Mouse (Mus musculus) heart, embryonic 12.5 days (tissue): ENCODE data around the gene Ttc23. TPM values are rescaled to one million over a fixed set of nuclear protein-coding genes. Genes with fewer than 3 reads are reported as not detected.
A peak's percentile ranks its signal among the peaks of the same experiment; 100 is the strongest.

Experiments used
- ATAC-seq: fragments of 200-750 bp; cut with Nextera tagmentation; 2 replicates; pipeline ENCODE4 v1.8.0; 2017; ENCODE audit warnings: moderate TSS enrichment, moderate library complexity; ENCODE audit not compliant: insufficient number of reproducible peaks, low FRiP score
- H3K27ac ChIP-seq: fragments of 300-500 bp; sonication (generic); 2 replicates; pipeline ENCODE4 v1.5.1; 2016; ENCODE audit warnings: mild to moderate bottlenecking, moderate library complexity; ENCODE audit not compliant: poor library complexity, severe bottlenecking
- H3K27me3 ChIP-seq: fragments of 300-500 bp; sonication (generic); replicated peaks from 2 replicates; pipeline ENCODE4 v1.6.1; 2016; ENCODE audit warnings: mild to moderate bottlenecking, moderate library complexity
- H3K36me3 ChIP-seq: fragments of 300-500 bp; sonication (generic); 2 replicates; pipeline ENCODE4 v1.6.1; 2016; ENCODE audit warnings: mild to moderate bottlenecking, moderate library complexity
- H3K4me1 ChIP-seq: fragments of 300-500 bp; sonication (generic); replicated peaks from 2 replicates; pipeline ENCODE4 v1.6.1; 2016; ENCODE audit warnings: mild to moderate bottlenecking
- H3K4me2 ChIP-seq: fragments of 300-500 bp; sonication (generic); 2 replicates; pipeline ENCODE4 v1.6.1; 2016; ENCODE audit warnings: mild to moderate bottlenecking, moderate library complexity
- H3K4me3 ChIP-seq: fragments of 300-500 bp; sonication (generic); 2 replicates; pipeline ENCODE4 v1.5.1; 2016; ENCODE audit warnings: mild to moderate bottlenecking
- H3K9ac ChIP-seq: fragments of 300-500 bp; sonication (generic); 2 replicates; pipeline ENCODE4 v1.6.1; 2016; ENCODE audit warnings: mild to moderate bottlenecking, moderate library complexity
- H3K9me3 ChIP-seq: fragments of 300-500 bp; sonication (generic); replicated peaks from 2 replicates; pipeline ENCODE4 v1.6.1; 2016; ENCODE audit warnings: mild to moderate bottlenecking, moderate library complexity
- WGBS: fragments of 180-500 bp; shearing (Covaris S2); methylation state at CpG from one replicate; pipeline ENCODE4 v1.1.7; 2016; 5-methylcytosine and 5-hydroxymethylcytosine counted together
- polyA plus RNA-seq: library from polyadenylated mRNA; unstranded; fragments of >200 nt; fragmentation: Nextera tagmentation; extraction: Ambion mirVana; gene quantifications from 2 replicates; pipeline ENCODE4 v1.2.1, GENCODE M21; 2016

Ttc23 gene
- 19.2 and 20.6 TPM in 2 replicates for polyA plus RNA-seq

- WGBS: 4% methylated on average over 5 of the region's 5 CpGs
- ATAC-seq: no peak
- Histone ChIP-seq H3K9ac (peak within 1 kb of the TSS; percentile 93), H3K27me3 (no peaks in the 10 kb centered on the region), H3K4me1 (peaks cover 28% of the 10 kb centered on the region), H3K9me3 (no peaks in the 10 kb centered on the region), H3K36me3 (no peaks in the 10 kb centered on the region), H3K4me3 (peak within 1 kb of the TSS; percentile 76), H3K27ac (peak within 1 kb of the TSS; percentile 25; the same call in 1 of the 2 replicates), H3K4me2 (peak within 1 kb of the TSS; percentile 81)
Measured at GRCm38 (mm10) chr7:67647277-67647676, at the start of gene Ttc23. Ttc23 (plus strand) TSS chr7:67647410.

DNA sequence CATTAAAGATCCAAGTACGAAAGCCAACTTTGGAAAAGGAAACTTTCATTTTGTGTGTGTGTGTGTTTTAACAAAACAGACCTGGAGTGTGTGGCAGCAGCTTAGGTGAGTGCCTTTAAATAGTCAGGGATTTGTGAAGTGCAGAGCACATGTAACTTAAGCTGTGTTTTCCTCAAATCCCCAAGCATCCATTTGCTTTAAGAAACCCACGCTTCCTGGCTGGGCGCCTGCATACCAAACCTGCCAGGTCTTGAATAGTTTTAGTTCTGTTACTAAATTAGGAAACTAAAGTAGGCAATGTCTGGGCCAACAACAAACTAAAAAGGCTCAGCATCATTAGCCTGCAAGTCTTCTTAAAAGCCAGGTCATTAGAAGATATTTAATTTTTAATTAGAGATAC is 49.2 kb upstream of the Ttc23 start:
- Histone ChIP-seq H3K27ac (peak overlapping the region; percentile 9; the same call in 1 of the 2 replicates), H3K9me3 (no peaks in the 10 kb centered on the region), H3K27me3 (no peaks in the 10 kb centered on the region), H3K4me1 (peaks cover 21% of the 10 kb centered on the region), H3K9ac (no peak overlapping the region), H3K4me2 (no peak overlapping the region), H3K36me3 (no peaks in the 10 kb centered on the region), H3K4me3 (no peak overlapping the region)
- ATAC-seq: no peak
- WGBS: 57% methylated on average over 3 of the region's 3 CpGs

- no peak overlapping the region for H3K4me2 ChIP-seq
- no peaks in the 10 kb centered on the region for H3K9me3 ChIP-seq
- no peak overlapping the region for H3K4me3 ChIP-seq
- H3K4me1 ChIP-seq: peaks cover 12% of the 10 kb centered on the region
- ATAC-seq: no peak
- H3K36me3 ChIP-seq: no peaks in the 10 kb centered on the region
- no peak overlapping the region for H3K9ac ChIP-seq
- WGBS: 67% methylated on average over 6 of the region's 6 CpGs
- no peaks in the 10 kb centered on the region for H3K27me3 ChIP-seq
- no peak overlapping the region for H3K27ac ChIP-seq
Measured at GRCm38 (mm10) chr7:67605114-67605513, 42.1 kb upstream of the Ttc23 start.

- Histone ChIP-seq H3K27me3 (no peaks in the 10 kb centered on the region), H3K27ac (no peak overlapping the region), H3K4me3 (no peak overlapping the region), H3K4me2 (no peak overlapping the region), H3K4me1 (peaks cover 12% of the 10 kb centered on the region), H3K36me3 (no peaks in the 10 kb centered on the region), H3K9me3 (no peaks in the 10 kb centered on the region), H3K9ac (no peak overlapping the region)
- ATAC-seq: no peak
- WGBS: 85% methylated on average over 1 of the region's 1 CpGs
Measured at GRCm38 (mm10) chr7:67606250-67606649, 41.0 kb upstream of the Ttc23 start.

DNA sequence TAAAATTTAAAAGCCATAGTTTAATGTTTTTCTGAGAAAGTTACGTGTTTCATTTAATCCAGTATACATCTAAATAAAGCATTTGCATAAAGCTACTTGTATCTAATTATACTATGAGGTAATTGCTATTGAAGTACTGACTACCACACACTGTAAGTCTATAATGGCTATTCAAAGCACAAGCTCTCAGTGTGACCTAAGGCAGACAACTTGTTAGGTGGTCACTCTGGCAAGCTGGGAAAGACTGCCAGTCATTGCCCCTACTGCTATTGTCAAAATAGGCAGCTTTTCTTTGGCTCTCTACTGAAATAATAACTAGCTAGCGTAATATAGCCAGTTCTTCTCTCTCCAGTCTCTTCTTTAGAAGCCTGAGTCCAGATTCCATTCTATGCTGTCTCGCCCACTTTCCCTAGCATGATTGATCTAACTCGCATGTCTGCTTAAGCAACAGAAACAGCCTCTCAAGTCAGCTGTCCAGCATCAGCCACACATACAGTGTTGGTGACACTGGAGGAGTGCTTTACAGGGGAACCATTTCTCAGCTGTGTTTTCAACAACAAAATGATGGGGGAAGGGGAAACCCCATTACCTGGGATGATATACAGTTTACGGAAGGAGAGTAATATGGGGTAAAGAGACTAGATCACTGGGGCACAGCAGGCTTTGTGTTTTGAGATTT is 39.4 kb upstream of the Ttc23 start:
- Histone ChIP-seq H3K36me3 (no peaks in the 10 kb centered on the region), H3K9me3 (no peaks in the 10 kb centered on the region), H3K4me1 (peaks cover 12% of the 10 kb centered on the region), H3K4me3 (no peak overlapping the region), H3K27me3 (no peaks in the 10 kb centered on the region), H3K9ac (no peak overlapping the region), H3K4me2 (0 out of 2 replicates have a peak overlapping the region, but pooled peaks have one; percentile 4), H3K27ac (peak overlapping the region; percentile 71)
- 50% methylated on average over 5 of the region's 5 CpGs for WGBS
- no peak for ATAC-seq

DNA sequence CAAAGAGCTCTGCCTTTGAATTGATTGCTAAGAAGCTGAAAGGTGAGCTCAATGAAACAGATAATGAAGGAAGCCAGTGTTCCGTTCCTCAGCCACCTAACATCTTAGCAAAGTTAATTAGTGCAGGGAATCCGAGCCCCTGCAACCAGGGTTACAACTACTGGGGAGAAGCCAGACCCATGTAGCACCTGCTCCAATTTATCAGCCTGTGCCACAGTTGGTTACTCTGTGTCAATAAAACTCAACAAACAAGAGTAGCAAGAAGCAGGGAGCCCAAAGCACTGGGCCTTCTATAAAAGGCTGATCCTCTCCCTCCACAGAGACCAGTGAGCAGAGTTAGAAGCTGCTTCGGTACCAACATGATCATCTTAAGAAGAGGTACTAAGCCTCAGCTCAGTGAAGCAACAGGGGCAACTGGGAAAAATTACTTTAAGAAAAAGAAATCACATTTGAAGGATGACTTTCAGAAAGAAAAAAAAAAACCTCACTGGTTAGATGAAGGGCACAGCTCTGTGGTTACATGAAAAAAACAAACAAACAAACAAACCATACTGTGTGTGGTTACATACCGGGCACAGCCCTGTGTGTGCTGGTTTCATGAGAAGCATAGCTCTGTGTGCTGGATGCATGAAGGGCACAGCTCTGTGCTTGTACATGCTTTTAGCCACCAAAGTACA is 38.7 kb upstream of the Ttc23 start:
- H3K27ac ChIP-seq: peak overlapping the region; percentile 71; the same call in 1 of the 2 replicates
- ATAC-seq: no peak

GRCm38 (mm10) chr7:67613795-67614463 is 33.3 kb upstream of the Ttc23 start:
- no peak overlapping the region for H3K9ac ChIP-seq
- H3K27me3 ChIP-seq: no peaks in the 10 kb centered on the region
- ATAC-seq: peak; percentile 80
- H3K9me3 ChIP-seq: no peaks in the 10 kb centered on the region
- H3K4me3 ChIP-seq: no peak overlapping the region
- peak overlapping the region; percentile 80 for H3K27ac ChIP-seq
- 45% methylated on average over 10 of the region's 10 CpGs for WGBS
- H3K36me3 ChIP-seq: no peaks in the 10 kb centered on the region
- peak overlapping the region; percentile 24 for H3K4me2 ChIP-seq
- H3K4me1 ChIP-seq: peaks cover 42% of the 10 kb centered on the region

More for the DNA sequence above, 38.7 kb upstream of the Ttc23 start:
- Histone ChIP-seq H3K4me3 (no peak overlapping the region), H3K9ac (no peak overlapping the region), H3K27me3 (no peaks in the 10 kb centered on the region), H3K4me1 (peaks cover 17% of the 10 kb centered on the region), H3K36me3 (no peaks in the 10 kb centered on the region), H3K9me3 (no peaks in the 10 kb centered on the region), H3K4me2 (no peak overlapping the region)
- 53% methylated on average over 4 of the region's 4 CpGs for WGBS

GRCm38 (mm10) chr7:67614464-67614861 is 32.7 kb upstream of the Ttc23 start:
- Histone ChIP-seq H3K9ac (no peak overlapping the region), H3K4me3 (no peak overlapping the region), H3K27me3 (no peaks in the 10 kb centered on the region), H3K27ac (peak overlapping the region; percentile 80), H3K4me2 (peak overlapping the region; percentile 24; the same call in 1 of the 2 replicates), H3K4me1 (peaks cover 42% of the 10 kb centered on the region), H3K9me3 (no peaks in the 10 kb centered on the region), H3K36me3 (no peaks in the 10 kb centered on the region)
- no peak for ATAC-seq
- 74% methylated on average over 7 of the region's 7 CpGs for WGBS

DNA sequence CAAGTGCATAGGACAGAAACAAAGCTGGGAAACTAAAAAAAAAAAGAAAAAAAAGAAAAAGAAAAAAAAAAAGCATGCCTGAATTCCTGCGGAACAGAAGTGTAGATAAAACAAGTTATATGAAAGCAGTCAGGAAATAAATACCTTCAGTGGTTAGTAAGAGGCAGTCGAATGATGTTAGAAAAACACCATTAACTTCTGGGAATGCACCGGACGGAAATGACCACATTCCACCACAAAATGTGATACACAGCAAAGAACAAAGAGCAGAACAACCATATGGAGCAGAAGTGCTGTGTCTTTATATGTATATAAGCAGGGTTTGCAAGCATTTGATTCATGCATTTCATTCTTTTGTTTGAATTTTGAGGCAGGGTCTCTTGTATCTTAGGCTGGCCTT is 30.3 kb upstream of the Ttc23 start:
- peak; percentile 19; the same call in 1 of the 2 replicates for ATAC-seq
- H3K4me2 ChIP-seq: no peak overlapping the region
- no peaks in the 10 kb centered on the region for H3K36me3 ChIP-seq
- 62% methylated on average over 4 of the region's 4 CpGs for WGBS
- H3K9me3 ChIP-seq: no peaks in the 10 kb centered on the region
- H3K4me3 ChIP-seq: no peak overlapping the region
- peaks cover 45% of the 10 kb centered on the region for H3K4me1 ChIP-seq
- no peak overlapping the region for H3K9ac ChIP-seq
- no peaks in the 10 kb centered on the region for H3K27me3 ChIP-seq
- H3K27ac ChIP-seq: peak overlapping the region; percentile 73; the same call in 1 of the 2 replicates

GRCm38 (mm10) chr7:67617646-67618045 is 29.6 kb upstream of the Ttc23 start:
- peaks cover 49% of the 10 kb centered on the region for H3K4me1 ChIP-seq
- no peak for ATAC-seq
- H3K27ac ChIP-seq: no peak overlapping the region

GRCm38 (mm10) chr7:67618316-67618715 is 28.9 kb upstream of the Ttc23 start:
- 79% methylated on average over 3 of the region's 3 CpGs for WGBS
- no peak overlapping the region for H3K27ac ChIP-seq
- no peak overlapping the region for H3K9ac ChIP-seq
- H3K27me3 ChIP-seq: no peaks in the 10 kb centered on the region
- no peak overlapping the region for H3K4me3 ChIP-seq
- peaks cover 46% of the 10 kb centered on the region for H3K4me1 ChIP-seq
- no peak overlapping the region for H3K4me2 ChIP-seq
- H3K9me3 ChIP-seq: no peaks in the 10 kb centered on the region
- H3K36me3 ChIP-seq: no peaks in the 10 kb centered on the region
- ATAC-seq: no peak

More at GRCm38 (mm10) chr7:67617646-67618045, 29.6 kb upstream of the Ttc23 start:
- Histone ChIP-seq H3K9ac (no peak overlapping the region), H3K9me3 (no peaks in the 10 kb centered on the region), H3K36me3 (no peaks in the 10 kb centered on the region), H3K4me3 (no peak overlapping the region), H3K27me3 (no peaks in the 10 kb centered on the region), H3K4me2 (no peak overlapping the region)
- WGBS: 93% methylated on average over 10 of the region's 10 CpGs
